Mouse (Mus musculus) liver, adult 2 months (tissue): Measurements from ENCODE around the gene Irf2.

Experiments used
- CTCF ChIP-seq: fragments of 200-500 bp; IDR thresholded peaks from 2 replicates; pipeline ENCODE4 v1.5.1; 2011; ENCODE audit warnings: low read depth, low read length, control low read depth
- POLR2A ChIP-seq: fragments of 200-500 bp; IDR thresholded peaks from 2 replicates; pipeline ENCODE4 v1.6.1; 2011; ENCODE audit warnings: low read length, control low read depth; ENCODE audit not compliant: insufficient read depth; ENCODE audit errors: extremely low read depth

GRCm38 (mm10) chr8:46751151-46751550 is 11.6 kb downstream of the Irf2 start:
- TF ChIP-seq CTCF: no peak
- TF ChIP-seq POLR2A: no peak
